Mouse (Mus musculus) bone marrow, adult 2 months (tissue): ENCODE data around the gene Mtmr3.

ENCODE experiments used
- CTCF ChIP-seq: fragments of 200-500 bp; IDR thresholded peaks from 2 replicates; pipeline ENCODE4 v1.5.1; 2011; ENCODE audit warnings: low read length, control low read depth; ENCODE audit not compliant: control insufficient read depth, insufficient read depth
- POLR2A ChIP-seq: fragments of 200-500 bp; IDR thresholded peaks from 2 replicates; pipeline ENCODE4 v1.6.1; 2011; ENCODE audit warnings: low read depth, mild to moderate bottlenecking, control low read depth, low read length, borderline replicate concordance; ENCODE audit not compliant: control insufficient read depth

GRCm38 (mm10) chr11:4489207-4489606 lies 105.5 kb downstream of the Mtmr3 start:
- no peak for TF ChIP-seq CTCF
- TF ChIP-seq POLR2A: no peak
